Mouse (Mus musculus) brown adipose tissue, adult 24 weeks (tissue): ENCODE data around the gene Gstt4. TPM values are rescaled to one million over a fixed set of nuclear protein-coding genes. Genes with fewer than 3 reads are reported as not detected.
"Not testable (repeated sequence)": the region's sequence is repeated elsewhere in the genome, so short reads cannot be mapped to it uniquely, and the experiment has no call there.

Experiments used
- H3K27ac ChIP-seq: fragments of 200-500 bp; replicated peaks from 2 replicates; pipeline ENCODE4 v1.5.1; 2012; ENCODE audit warnings: low read depth, mild to moderate bottlenecking, low read length
- H3K4me1 ChIP-seq: fragments of 200-500 bp; 2 replicates; pipeline ENCODE4 v1.6.1; 2012; ENCODE audit warnings: low read length, mixed read lengths; ENCODE audit not compliant: control insufficient read depth, insufficient read depth, insufficient read length
- H3K4me3 ChIP-seq: fragments of 200-500 bp; 2 replicates; pipeline ENCODE4 v1.5.1; 2012; ENCODE audit warnings: low read depth, mild to moderate bottlenecking, low read length, moderate library complexity; ENCODE audit not compliant: insufficient read depth
- polyA plus RNA-seq: library from polyadenylated mRNA; stranded (reverse); fragments of >200 nt; gene quantifications from 2 replicates; pipeline ENCODE4 v1.2.4, GENCODE M21; 2012; ENCODE audit not compliant: missing spikeins, insufficient read depth, insufficient read length

Gstt4 gene
- polyA plus RNA-seq, 1 experiment, result not detected

DNA sequence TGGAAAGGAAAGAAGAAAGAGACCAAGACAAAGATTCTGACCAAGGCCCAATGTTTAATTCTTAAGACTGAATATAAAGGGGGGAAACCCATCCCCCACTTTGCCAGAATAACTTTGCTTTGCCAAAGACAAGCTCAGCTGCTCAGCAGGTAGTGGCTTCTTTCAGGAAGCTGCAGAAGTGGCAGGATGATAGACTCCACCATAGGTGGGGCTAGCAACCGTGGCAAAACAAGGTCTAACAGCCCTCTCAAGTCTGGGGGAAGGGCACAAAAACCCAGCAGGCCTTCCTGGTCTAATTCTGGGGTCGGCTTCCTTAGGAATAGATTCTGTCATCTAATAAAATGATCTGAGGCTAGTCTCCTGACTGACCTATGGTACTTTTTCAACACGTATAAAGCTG, 26.0 kb upstream of the Gstt4 start:
- no peak overlapping the region for H3K27ac ChIP-seq
- peaks cover 6% of the 10 kb centered on the region; the same call in 1 of the 2 replicates for H3K4me1 ChIP-seq
- H3K4me3 ChIP-seq, result no peak overlapping the region

DNA sequence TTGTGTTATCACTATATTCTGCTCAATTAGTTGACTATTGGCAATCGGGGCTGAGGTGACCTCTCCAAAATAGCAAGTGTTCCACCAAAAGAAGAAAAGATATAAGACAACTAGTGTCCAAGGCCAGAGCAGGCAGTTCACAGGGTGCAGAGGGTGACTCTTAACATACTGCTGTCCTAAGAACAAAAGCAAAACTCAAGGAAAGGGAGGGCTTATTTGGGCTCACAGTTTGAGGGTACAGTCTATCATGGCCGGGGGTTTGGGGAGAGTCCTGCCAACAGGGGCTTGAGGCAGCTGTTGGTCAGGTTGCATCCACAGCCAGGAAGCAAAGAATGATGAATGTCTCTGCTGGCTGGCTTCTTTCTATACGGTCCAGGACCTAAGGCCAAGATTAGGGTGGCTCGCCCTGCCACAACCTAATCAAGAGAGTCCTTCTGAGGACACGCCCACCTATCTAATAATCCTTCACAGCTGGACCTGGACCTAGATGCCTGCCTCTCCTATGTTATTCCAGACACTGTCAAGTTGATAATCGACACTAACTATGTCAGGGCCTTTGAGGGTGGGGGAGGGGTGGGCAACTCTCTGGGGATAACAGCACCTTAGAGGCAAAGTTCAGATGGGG, 23.1 kb upstream of the Gstt4 start:
- H3K4me1 ChIP-seq, result peaks cover 10% of the 10 kb centered on the region; the same call in 1 of the 2 replicates
- H3K4me3 ChIP-seq, result no peak overlapping the region
- peak overlapping the region; percentile 54 for H3K27ac ChIP-seq

DNA sequence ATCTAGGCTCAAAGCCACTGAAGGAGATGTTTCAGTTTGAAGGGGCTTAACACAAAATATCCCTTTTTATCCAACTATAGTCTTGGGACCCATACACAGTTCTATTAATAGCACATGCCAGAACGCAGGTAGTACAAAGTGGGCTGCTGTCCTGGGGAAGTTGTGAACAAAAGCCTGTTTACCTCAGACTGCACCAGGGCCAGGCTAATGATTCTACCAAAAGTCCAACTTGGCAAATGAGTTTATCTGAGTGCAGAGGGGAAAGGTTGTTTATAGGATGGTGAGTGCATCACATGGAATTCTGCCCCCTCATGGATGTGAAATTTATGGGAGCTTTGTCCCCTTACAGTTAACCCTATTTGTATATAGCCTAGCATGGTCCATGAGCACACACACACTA, 22.5 kb upstream of the Gstt4 start:
- Histone ChIP-seq H3K27ac (peak overlapping the region; percentile 99), H3K4me3 (no peak overlapping the region), H3K4me1 (peaks cover 10% of the 10 kb centered on the region; the same call in 1 of the 2 replicates)

DNA sequence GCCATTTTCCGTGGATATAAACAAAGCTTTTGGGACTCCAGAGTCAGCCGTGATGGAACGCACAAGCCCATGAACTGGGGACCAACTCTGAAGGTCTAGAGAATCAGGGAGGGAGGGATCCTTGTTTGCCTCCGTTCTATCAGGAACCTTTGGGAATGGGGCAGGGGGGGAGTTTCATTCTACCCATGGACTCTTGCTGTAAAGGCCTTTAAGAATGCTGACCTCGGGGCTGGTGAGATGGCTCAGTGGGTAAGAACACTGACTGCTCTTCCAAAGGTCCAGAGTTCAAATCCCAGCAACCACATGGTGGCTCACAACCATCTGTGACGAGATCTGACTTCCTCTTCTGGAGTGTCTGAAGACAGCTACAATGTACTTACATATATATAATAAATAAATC, 21.6 kb upstream of the Gstt4 start:
- Histone ChIP-seq H3K4me1 (peaks cover 10% of the 10 kb centered on the region; the same call in 1 of the 2 replicates), H3K27ac (peak overlapping the region; percentile 64)
- H3K4me3 ChIP-seq, result not testable (repeated sequence)

DNA sequence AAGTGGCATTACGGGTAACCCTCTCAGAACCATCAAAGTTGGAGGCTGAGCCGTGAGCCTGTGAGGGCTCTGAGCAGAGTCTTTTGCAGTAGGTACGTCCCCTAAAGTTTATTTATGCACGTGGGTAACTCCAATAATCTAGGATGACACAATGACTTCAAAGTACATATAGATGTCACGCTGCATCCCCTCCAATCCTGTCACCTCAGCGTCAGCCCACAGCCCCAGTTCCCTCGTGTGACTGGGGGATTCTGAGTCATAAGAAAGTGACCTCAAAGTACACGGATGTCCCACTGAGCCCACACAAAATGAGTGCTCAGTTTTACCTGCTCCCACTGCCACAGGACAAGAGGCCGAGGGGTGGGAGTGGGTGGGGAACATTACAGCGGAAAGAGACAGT, 16.7 kb upstream of the Gstt4 start:
- no peak overlapping the region for H3K4me3 ChIP-seq
- peaks cover 13% of the 10 kb centered on the region; the same call in 1 of the 2 replicates for H3K4me1 ChIP-seq

DNA sequence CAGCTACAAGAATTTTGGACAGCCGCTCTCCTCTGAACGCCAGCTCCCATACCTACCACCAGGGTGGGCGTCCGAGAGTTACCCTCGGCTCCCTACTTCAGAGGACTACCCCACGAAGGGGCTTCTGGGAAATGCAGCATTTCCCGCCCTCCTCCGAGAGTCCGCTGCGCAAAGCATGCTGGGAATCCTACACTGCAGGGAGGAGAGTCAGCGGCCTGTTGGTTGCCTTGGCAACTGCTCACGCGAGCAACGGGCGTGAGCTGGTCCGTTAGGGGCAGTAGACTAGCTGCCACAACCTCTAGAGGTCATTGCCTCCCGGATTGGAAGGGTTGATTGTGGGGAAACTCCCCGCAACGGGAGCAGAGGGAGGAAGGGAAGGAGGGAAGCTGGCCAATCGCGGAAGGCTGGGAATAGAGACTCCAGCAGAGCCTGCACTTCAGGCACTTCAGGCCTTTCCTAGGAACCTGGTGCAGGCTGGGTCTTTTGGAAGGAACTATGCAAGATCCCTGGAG, 15.0 kb upstream of the Gstt4 start, which contains the start of gene Gstt2:
Gstt2 (minus strand) TSS at position 177 of the 512 bp plus-strand sequence.
- Histone ChIP-seq H3K4me1 (peaks cover 9% of the 10 kb centered on the region; the same call in 1 of the 2 replicates), H3K4me3 (peak within 1 kb of the TSS; percentile 70), H3K27ac (peak within 1 kb of the TSS; percentile 91)

More for the DNA sequence above, 16.7 kb upstream of the Gstt4 start:
- H3K27ac ChIP-seq, result no peak overlapping the region

DNA sequence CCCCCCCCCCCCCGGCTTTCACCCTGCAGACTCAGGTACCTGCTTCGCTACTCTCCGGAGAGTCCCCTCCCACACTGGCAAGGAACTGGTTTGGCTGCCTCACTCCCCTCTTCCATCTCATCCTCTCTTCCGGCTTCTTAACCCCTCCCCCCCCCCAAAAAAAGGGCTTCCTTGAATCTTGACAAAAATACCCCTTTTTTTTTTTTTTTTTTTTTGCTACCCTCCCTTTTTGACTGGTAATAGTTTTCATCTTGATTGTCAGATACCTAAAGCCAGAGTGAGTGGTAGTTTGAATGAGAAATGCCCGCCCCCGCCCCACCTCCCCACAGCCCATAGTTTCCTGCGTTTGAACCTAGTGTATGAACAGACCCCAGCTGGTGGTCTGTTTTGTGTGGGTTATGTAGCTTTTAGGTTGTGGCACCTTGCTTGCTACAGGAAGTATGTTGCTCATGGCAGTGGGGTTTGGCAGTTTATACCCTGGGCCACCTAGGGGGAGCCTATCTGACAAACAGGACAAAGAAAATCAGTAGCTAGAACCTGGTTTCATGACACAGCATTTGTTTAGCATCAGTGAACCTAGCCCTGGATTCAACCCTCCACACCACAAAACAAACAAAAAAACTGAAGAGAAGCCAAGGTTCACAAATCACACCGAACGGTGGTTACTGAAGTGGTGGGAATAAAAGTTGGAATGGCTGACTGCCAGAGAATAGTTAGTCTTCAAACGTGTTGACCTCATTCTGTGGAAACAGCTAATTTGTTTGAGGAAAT, 13.6 kb upstream of the Gstt4 start:
- Histone ChIP-seq H3K4me3 (peak overlapping the region; percentile 22), H3K4me1 (peaks cover 9% of the 10 kb centered on the region; the same call in 1 of the 2 replicates), H3K27ac (peak overlapping the region; percentile 91)

DNA sequence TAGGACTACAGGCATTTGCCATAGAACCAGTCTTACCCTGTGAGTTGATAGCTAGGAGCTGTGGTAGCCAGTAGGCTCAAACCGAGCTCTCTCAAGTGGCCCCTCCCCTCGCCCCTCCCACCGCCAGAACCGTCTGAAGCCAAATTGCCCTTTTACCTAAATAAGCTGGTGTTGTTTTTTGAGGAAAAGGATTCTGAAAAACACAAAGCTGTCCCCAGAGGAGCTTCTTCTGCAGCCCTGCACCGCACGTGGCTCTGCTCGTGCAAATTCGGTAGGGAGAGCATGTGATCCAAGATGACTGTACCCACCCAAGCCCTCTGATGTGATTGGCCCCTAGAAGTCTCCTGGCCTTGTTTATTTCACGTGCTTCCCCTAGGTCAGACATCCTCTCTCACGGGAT, 13.0 kb upstream of the Gstt4 start:
- Histone ChIP-seq H3K4me1 (peaks cover 9% of the 10 kb centered on the region; the same call in 1 of the 2 replicates), H3K4me3 (peak overlapping the region; percentile 78), H3K27ac (peak overlapping the region; percentile 88)

DNA sequence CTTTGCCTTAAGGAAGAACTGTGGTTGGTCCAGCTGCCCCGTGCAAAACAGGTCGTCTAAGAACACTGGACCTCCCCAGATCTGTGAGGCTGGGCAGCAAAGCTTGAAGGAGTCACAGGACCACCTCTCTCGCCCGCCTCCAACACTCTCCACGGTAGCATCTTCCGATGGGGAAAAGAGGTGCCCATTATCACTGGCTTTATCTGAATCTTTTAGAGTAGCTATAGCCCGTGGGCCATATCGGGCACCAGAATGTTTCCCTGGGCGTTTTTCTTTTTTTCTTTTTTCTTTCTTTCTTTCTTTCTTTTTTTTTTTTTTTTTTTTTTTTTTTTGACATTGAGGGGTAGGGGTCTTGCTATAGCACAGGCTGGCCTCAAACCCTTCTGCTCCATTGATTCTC, 12.4 kb upstream of the Gstt4 start:
- peak overlapping the region; percentile 78 for H3K4me3 ChIP-seq
- peaks cover 9% of the 10 kb centered on the region; the same call in 1 of the 2 replicates for H3K4me1 ChIP-seq
- peak overlapping the region; percentile 96 for H3K27ac ChIP-seq

DNA sequence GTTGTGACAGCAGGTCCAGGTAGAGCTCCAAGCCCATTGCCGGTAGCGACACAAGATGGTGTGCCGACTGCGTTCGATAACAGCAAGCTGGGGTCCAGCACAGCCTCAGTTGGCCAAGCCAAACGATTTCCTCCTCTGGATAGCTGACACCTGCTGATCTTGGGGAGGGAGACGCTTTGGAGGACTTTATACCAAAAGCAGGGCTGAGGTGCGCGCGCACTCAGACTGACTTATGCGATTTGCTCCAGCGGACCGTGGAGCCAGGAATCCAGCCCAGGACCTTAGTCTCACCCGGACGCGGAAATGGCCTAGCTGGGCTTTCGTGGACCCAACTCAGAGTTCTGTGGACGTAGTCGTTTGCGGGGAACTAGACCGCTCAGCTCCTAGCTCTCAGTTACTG, 11.9 kb upstream of the Gstt4 start:
- peak overlapping the region; percentile 78 for H3K4me3 ChIP-seq
- H3K27ac ChIP-seq, result peak overlapping the region; percentile 96
- peaks cover 9% of the 10 kb centered on the region; the same call in 1 of the 2 replicates for H3K4me1 ChIP-seq

DNA sequence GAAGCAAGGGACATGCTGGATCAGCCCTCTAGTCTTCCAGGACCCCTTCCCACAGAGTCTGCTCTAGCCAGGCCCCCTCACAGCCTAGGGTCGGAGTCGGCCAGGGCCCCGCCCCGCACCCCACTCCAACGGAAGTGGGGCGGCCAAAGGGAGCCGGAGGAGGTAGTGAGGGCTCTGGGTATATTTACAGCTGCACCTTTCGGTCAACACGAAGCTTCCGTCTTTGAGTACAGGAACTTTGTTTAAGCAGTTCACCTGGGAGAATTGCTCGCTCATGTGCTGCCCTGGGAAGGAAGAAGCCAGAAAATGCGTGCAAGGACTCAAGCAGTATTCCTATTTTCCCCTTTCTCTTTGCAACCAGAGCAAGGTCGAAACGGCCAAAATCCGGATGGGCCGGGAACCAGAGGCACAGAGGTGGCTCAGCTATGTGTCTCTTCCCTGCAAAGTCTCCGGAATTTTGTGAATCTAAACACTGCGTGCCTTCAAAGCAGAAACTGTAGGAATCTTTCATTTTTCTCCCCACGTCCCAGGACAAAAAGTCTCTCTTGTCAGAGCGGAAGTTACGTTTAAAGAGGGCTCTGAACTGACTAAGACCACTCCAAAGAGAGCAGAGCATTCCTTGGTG, 11.2 kb upstream of the Gstt4 start:
- peak overlapping the region; percentile 96 for H3K27ac ChIP-seq

DNA sequence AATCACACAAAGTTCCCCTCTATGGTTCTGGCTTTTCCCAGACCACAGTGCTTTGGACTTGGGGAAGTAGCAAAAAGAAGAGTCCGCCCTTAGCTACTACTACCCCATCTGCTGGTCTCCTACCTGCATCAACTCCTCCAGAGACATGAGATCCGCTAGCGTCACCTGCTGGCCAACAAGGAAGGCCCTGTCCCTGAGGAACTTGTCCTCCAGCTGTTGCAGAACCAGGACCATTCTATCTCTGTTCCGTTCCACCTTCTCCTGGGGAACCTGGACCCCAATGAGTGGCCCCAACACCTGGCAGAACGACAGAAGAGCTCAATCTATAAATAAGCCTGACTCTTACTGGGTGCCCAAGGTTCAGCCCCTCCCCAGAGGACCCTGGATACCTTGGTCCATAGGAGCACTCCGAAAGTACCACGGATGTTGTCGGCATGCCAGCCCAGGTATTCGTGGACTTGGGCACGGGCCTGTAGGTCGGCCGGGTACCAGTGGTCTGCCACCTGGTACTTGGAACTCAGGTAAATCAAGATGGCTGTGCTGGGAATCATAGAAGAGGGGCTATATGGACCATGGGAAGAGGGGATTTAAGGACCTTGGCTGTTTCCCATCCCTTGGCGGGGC, 10.0 kb upstream of the Gstt4 start:
- Histone ChIP-seq H3K27ac (peak overlapping the region; percentile 96; the same call in 1 of the 2 replicates), H3K4me3 (peak overlapping the region; percentile 78), H3K4me1 (peaks cover 10% of the 10 kb centered on the region)

More for the DNA sequence above, 11.2 kb upstream of the Gstt4 start:
- Histone ChIP-seq H3K4me1 (peaks cover 12% of the 10 kb centered on the region; the same call in 1 of the 2 replicates), H3K4me3 (peak overlapping the region; percentile 78)

DNA sequence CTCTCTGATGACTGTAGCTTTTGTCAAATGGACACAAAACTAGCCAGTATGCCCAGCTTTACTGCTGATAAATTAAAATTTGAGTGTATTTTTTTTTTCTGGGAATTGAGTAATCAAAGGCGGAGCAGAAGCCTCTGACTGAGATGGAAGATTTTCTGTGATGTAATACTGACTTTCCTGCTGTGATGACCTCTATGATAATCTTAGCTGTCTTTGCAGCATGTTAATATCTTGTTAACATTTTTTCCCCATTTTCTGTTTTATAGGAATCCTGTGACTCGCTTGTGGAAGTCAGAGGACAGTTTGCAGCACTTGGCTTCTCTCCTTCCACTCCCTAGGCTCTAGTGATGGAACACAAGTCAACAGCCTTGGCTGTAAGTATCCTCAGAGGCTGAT, 7.9 kb upstream of the Gstt4 start:
- no peak overlapping the region for H3K4me3 ChIP-seq
- no peak overlapping the region; the same call in 1 of the 2 replicates for H3K27ac ChIP-seq
- H3K4me1 ChIP-seq, result peaks cover 12% of the 10 kb centered on the region

DNA sequence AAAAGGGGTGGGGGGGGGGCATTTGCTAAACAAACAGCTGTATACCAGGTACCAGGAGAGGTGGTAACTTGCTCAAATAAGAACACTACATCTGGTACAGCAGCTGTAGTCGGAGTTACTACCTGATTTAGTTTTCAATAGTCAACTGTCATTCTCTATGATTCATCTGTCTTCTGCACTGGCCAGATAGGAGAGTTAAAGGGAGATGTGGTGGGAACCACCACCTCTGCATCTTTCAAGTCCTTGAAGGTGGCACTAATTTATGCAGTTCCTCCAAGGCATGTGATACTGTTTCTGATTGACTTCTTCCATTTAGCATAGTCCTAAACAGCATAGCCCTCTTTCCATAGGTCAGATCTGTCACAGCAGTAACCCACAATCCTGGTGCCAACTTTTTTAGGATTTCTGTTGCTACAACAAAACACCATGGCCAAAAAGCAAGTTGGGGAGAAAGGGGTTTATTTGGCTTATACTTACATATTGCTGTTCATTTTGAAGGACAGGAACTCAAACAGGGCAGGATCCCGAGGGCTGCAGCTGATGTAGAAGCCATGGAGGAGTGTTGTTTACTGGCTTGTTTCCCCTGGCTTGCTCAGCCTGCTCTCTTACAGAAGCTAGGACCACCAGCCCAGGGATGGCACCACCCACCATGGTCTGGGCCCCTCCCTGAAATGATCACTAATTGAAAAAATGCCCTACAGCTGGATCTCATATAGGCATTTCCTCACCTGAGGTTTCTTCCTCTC, 7.4 kb upstream of the Gstt4 start:
- H3K4me3 ChIP-seq, result no peak overlapping the region
- no peak overlapping the region for H3K27ac ChIP-seq
- peaks cover 12% of the 10 kb centered on the region for H3K4me1 ChIP-seq
